Mouse (Mus musculus): Measurements from ENCODE around the gene Krtap3-2.
"Not testable (repeated sequence)": the region's sequence is repeated elsewhere in the genome, so short reads cannot be mapped to it uniquely, and the experiment has no call there.

Gene Krtap3-2

DNA sequence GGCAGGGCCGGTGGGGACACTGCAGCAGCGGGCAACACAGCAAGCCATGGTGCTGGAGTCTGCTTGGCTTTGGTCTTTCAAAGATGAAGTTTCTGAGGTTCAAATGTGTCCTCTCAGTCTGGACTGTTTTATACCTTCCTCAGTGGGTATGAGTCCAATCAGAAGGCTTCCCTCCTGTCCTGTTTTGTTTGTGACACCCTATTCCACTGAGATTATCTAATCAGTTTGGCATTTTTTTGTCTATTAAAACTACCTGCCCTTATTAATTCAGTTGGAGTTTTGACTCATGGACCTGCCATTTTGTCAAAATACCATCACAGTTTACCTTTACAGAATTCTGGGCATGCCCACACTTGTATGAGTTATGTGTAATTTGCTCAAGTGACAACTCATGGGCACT lies at the start of gene Krtap3-2:
Gene Krtap3-2, minus strand, starts transcription at position 101 of the 400 bp plus-strand sequence.
- no peak for DNase-seq (ENCODE audit: extremely low spot score, low read depth, low spot score)

DNA sequence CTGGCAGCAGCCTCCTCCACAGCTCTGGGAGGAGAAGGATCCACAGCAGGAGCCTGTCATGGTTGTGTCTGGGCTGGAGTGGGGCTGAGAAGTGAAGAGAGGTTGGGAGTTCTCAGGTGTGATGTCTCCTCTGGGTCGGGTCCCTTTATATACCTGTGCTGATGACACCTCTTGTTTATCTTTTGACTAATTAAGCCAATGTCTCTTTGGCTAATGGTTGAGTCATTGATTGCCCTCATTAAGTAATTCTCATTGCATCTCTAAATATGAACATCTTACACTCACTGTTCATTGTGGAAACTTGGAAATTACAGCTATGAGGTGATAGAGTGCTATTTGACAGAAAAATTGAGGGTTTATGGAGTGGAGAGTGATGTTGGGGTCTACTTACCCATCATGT lies 46.6 kb upstream of the Krtap3-2 start, which contains the start of gene Gm11938:
Gene Gm11938, minus strand, starts transcription at position 101 of the 400 bp plus-strand sequence.
- not testable (repeated sequence) for DNase-seq (ENCODE audit: extremely low spot score, low read depth, low spot score)

DNA sequence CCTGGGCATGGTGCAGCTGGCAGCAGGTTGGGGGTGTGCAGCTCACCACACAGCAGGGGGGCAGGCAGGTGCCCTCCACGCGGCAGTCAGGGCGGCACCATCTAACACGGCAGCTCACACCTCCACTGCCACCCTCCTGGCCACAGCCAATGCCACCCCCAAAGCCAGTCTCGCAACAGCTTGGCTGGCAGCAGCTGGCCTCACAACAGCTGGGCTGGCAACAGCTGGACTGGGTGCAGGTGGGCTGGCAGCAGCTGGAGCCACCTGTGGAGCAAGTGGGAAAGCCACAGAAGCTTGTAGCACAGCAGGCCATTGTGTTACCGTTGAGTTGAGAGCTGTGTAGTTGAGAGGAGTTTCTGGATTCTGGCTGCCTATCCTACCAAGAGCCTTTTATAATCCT lies 41.1 kb upstream of the Krtap3-2 start, which contains the start of gene Krtap9-3:
Gene Krtap9-3, minus strand, starts transcription at position 364 of the 400 bp plus-strand sequence.
- DNase-seq (ENCODE audit: extremely low spot score, low read depth, low spot score), result not testable (repeated sequence)

DNA sequence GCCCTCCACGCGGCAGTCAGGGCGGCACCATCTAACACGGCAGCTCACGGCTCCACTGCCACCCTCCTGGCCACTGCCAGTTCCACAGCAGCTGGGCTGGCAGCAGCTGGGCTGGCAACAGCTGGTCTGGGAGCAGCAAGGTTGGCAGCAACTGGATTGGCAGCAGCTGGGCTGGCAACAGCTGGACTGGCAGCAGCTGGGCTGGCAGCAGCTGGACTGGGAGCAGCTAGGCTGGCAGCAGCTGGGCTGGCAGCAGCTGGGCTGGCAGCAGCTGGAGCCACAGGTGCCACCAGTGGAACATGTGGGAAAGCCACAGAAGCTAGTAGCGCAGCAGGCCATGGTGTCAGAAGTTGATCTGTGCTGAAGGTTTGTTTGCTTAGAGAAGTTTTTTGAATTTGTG lies 34.3 kb upstream of the Krtap3-2 start, which contains the start of gene Krtap1-3:
Gene Krtap1-3, minus strand, starts transcription at position 359 of the 400 bp plus-strand sequence.
- no peak for DNase-seq (ENCODE audit: extremely low spot score, low read depth, low spot score)

DNA sequence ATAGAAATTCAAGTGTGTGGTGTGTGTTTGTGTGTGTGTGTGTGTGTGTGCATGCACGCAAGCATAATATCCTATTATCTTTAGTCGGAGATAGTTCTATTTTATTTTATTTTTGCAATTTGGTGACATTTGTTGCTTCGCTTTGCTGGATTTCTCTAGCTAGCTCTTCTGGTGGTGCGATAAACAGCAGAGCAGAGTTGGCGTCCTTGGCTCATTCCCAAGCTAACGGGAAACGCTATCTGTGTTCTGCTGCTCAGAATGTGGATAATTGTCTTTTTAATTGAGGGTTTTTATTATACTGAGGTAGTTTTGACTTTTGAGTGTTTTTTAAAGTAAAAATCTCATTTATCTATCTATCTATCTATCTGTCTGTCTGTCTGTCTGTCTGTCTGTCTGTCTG lies 28.4 kb upstream of the Krtap3-2 start:
- no peak for DNase-seq (ENCODE audit: extremely low spot score, low read depth, low spot score)

DNA sequence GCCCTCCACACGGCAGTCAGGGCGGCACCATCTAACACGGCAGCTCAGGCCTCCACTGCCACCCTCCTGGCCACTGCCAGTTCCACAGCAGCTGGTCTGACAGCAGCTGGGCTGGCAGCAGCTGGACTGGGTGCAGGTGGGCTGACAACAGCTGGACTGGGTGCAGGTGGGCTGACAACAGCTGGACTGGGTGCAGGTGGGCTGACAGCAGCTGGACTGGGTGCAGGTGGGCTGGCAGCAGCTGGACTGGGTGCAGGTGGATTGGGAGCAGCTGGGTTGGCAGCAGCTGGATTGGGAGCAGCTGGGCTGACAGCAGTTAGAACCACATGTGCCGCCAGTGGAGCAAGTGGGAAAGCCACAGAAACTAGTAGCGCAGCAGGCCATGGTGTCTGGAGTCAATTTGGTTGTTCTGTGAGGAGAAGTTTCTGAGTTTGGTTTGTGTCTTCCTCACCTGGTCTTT lies 26.6 kb upstream of the Krtap3-2 start, which contains the start of gene Krtap1-4:
Gene Krtap1-4, minus strand, starts transcription at position 410 of the 460 bp plus-strand sequence.
- no peak for DNase-seq (ENCODE audit: extremely low spot score, low read depth, low spot score)

DNA sequence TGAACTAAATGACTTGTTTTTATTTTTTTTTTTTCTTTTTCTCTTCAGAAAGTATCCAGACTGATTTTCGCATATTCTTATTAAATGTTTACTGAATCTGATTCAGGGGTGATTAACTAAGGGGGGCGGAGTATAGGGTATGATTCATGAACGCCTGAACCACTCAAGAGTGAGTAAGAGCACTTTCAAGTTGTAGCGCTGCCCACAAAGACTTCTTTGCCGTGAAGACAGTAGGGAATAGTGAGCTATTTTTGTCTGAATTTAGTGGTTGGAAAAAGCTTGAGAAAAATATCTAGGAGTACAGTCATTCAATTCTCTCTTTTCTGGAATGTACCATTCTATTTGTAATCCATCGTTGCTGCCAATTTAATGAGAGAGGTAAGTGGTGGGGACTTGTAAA lies 24.9 kb upstream of the Krtap3-2 start:
- DNase-seq (ENCODE audit: extremely low spot score, low read depth, low spot score), result no peak

DNA sequence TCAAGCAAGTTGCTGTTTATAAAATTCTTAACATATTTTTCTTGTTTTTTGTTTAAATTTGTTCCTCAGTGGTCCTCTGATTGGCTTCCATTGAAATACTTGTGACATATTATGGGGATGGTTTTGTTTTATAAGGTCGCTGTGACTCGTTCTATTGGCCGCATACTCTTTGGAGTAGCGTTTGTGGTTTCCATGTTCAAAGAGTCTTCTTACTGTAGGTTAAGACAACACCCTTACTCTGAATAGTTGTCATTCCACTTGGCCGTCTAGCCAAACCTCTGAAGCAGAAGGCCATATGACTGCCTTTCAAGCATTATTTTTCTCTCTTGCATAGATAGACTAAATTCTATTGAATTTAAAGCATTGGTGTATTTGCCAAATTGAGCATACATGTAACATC lies 24.4 kb upstream of the Krtap3-2 start:
- no peak for DNase-seq (ENCODE audit: extremely low spot score, low read depth, low spot score)

DNA sequence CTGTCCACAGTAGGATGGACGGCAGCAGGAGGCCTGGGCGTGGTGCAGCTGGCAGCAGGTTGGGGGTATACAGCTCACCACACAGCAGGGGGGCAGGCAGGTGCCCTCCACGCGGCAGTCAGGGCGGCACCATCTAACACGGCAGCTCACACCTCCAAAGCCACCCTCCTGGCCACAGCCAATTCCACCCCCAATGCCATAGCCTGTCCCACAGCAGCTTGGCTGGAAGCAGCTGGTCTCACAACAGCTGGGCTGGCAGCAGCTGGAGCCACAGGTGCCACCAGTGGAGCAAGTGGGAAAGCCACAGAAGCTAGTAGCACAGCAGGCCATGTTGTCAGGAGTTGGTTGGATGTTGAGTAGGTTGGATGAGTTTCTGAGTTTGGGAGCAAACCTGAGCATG lies 24.0 kb upstream of the Krtap3-2 start, which contains the start of gene Krtap1-5:
Gene Krtap1-5, minus strand, starts transcription at position 381 of the 400 bp plus-strand sequence.
- no peak for DNase-seq (ENCODE audit: extremely low spot score, low read depth, low spot score)

DNA sequence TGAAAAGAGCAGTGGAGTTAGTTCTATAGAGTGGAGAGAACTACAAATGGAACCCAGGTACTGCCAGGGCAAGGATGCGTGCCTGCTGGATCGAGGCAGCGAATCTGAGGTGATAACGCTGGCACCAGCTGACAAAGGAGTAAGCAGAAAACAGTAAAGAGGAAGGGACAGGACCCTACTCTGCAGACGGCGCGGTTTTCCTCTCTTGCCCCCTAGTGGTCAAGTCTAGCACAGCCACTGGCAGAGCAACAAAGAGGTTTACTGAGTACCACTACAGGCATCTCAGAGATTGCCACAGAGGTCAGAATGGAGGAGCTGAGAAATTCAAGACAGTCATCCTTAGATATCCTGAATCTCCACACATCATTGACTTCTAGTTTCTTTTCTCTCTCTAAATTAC lies 17.5 kb upstream of the Krtap3-2 start:
- DNase-seq (ENCODE audit: extremely low spot score, low read depth, low spot score), result peak; percentile 41

DNA sequence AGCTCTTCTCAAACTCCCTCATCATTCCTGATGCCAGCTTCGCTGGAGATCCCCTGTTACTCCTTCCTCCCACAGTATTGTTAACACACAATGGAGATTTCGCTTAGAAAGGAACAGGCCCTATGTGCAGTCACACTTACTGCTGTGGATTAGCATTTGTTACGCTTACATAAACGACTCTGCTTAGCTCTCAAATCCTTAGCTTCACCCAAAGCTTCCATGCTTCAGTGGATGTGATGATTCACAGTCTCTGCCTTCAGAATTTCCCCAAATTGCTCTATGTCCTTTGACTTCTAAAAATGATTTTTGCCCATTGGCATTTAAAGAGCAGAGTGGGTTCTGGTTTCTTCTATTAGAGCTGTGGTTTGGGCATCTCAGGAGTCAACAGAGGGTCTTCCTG lies 16.5 kb upstream of the Krtap3-2 start:
- DNase-seq (ENCODE audit: extremely low spot score, low read depth, low spot score), result no peak

DNA sequence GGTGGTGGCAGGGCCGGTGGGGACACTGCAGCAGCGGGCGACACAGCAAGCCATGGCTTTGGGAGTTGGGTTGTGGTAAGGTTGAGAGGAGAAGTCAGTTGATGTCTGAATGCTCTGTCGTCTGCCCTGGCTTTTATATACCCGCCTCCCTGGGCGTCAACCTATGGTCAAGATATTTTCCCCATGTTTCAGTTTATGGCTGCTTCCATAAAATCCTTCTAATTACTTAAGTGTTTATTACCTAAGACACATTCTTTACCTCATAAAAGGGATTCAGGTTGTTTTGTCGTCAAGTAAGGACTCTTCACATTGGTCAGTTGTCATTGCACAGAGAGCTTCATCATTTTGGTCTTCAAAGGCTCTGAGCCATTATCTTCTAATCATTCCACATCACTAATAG lies 9.9 kb upstream of the Krtap3-2 start, which contains the start of gene Krtap3-1:
Gene Krtap3-1, minus strand, starts transcription at position 101 of the 400 bp plus-strand sequence.
- no peak for DNase-seq (ENCODE audit: extremely low spot score, low read depth, low spot score)

DNA sequence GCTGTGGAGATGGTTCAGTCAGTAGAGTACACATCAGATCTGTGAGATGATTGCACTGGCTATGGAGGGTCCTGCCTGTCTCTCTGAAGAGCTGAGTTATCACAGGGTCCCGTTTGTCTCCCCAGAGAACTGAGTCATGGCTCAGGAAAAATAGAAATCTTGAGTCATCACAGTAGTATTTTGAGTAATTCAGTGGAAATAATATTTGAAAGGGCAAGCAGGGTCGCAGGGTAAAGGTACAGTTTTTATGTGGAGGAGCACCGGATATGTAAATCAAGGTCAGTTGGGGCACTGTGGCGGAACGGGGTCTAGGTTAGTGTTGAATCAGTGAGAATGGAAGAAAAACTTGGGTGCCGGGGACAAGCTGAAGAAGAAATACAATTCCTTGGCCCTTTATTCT lies 5.9 kb upstream of the Krtap3-2 start:
- DNase-seq (ENCODE audit: extremely low spot score, low read depth, low spot score), result no peak

DNA sequence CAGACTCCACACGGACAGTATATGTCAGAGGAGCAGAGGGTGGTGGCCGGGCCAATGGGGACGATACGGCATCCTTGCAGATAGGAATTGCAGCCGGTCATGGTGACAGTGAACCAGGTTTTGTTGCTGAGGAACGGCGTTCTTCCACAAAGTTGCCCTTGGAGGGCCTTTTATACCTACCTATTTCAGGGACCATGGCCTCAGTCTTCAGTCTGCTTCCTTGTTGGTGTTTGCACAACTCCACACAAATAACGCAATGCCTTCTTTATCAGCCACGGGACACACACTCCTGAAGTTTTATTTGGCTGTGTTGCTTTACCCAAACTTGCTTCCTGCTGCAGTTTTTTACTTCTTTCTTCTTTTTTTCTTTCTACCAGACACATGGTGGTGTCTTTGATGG lies 2.7 kb upstream of the Krtap3-2 start, which contains the start of gene Gm11939:
Gene Gm11939, minus strand, starts transcription at position 101 of the 400 bp plus-strand sequence.
- DNase-seq (ENCODE audit: extremely low spot score, low read depth, low spot score), result no peak

DNA sequence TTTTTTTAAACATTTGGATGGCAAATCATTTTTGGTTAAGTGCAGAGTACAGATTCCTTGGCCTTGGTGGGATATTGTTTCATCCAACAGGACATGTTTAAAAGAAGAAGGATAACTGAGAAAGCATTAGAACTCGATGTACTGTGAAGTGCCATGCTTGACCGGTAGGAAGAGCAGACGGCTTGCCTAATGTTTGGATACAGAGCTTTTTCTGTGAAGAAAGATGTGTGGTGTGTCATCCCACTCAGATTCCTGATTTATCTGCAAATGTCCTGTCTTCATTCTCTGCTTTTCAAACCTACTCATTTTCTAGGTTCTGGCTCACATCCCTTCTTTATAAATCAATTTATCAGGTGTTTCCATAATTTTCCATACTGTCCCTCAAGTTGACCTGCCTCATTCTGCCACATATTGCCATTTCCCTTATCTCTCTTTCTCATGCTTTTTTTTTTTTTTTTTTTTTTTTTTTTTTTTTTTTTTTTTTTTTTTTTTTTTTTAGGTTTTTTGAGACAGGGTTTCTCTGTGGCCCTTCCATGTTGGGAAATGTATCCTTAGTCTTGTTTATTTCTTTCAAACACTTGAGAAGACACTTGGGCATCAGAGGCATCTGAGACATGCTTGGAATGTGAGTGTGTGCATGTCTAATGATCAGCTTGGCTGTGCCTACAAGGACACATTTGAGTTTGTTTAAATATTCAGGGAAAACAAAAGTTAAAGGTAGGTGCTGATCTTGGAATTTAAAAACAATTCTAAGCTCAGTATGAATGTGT lies 1.5 kb upstream of the Krtap3-2 start:
- no peak for DNase-seq (ENCODE audit: extremely low spot score, low read depth, low spot score)

DNA sequence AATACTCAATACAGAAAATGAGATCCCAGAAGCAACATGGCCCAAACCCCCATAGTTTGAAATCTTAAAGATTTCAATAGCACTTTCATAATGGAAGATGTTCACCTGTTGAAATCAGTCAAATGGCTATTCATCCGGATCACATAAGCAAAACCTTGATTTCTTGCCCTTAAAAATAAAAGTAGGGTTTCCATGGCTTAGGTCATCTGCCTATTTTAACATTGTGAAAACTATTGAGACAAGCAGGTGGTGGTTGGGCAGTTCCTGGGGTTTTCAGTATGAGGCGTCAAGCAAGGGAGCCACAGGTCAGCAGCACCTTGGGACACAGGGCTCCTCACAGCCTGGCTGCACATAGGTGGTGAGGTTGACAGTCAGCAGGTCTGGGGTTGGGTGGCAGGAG lies 458 bp downstream of the Krtap3-2 start:
- no peak for DNase-seq (ENCODE audit: extremely low spot score, low read depth, low spot score)

DNA sequence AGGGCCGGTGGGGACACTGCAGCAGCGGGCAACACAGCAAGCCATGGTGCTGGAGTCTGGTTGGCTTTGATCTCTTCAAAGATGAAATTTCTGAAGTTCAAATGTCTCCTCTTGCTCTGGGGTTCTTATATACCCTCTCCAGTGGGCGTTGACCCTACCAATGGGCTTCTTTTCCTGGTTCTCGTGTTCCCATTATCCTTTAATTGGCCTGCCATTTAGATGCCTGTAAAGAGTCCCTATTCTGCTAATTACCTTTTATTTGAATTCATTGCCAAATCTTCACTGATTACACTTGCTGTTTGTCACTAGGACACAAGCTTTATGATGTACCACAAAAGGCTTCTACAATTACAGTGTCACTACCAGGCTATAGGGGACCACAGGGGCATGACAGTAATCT lies 5.9 kb downstream of the Krtap3-2 start, which contains the start of gene Krtap3-3:
Gene Krtap3-3, minus strand, starts transcription at position 101 of the 400 bp plus-strand sequence.
- DNase-seq (ENCODE audit: extremely low spot score, low read depth, low spot score), result no peak

DNA sequence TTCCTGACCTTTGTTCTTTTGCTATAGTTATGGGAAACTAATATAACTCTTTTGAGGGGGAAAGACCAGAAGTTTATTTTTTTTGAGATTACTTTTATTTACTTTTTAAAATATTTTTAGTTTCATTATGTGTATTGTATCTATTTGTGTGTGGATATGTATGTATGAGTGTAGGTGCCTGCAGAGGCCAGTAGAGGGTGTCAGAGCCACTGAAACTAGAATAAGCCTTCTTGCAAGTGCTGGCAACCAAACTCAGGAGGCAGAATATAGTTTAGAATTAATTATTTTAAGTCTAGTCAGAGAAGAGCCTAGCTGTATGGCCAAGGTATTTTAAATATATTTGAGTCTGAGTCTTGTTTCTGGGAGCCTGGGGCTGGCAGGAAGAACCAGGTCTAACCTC lies 8.8 kb downstream of the Krtap3-2 start:
- DNase-seq (ENCODE audit: extremely low spot score, low read depth, low spot score), result no peak

DNA sequence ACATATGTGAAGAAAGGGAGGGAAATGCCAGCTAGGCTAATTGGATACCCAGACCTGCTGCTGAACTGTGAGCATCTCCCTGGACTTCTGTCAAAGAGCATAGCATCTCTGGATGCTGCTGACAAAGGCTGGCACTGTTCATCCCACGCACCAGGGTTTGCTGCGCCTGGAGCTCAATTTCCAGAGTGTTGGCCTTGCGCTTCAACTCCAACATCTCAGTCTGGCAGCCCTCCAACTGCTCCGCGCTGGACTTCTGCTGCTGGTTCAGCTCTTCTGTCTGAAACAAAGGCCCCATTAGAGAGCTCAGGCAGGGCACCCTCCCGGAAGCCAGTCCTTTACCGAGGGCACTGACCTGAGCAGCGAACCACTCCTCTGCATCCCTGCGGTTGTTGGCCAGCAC lies 16.9 kb downstream of the Krtap3-2 start:
- no peak for DNase-seq (ENCODE audit: extremely low spot score, low read depth, low spot score)

DNA sequence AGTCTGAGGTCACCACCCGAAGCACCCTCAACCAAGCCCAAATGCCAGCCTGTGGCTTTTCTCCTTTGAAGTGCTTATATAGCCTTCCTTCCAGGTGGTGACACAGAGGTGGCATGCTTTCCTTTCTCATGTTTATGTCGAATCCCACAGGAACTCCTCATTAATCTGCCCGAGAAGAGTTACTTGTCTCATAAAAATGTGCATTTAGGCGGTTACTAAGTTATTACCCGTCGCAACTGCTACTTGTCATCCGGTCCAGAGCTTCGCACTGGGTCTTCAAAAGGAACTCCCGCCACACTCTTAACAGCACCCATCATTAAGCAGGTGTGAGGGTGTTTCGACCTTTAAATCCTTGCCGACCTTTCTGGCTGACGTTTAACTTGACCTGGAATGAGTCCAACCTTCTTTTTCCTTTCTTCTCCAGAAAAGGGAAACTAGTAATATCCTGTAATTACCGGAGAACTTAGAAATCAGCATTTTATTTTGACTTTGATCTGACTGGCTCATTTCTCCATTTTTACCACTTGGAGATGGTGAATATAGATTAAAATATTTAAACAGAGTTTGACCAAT lies 35.3 kb downstream of the Krtap3-2 start, which contains the start of gene Krt39:
Gene Krt39, minus strand, starts transcription at position 51 of the 573 bp plus-strand sequence.
- peak; percentile 20 for DNase-seq (ENCODE audit: extremely low spot score, low read depth, low spot score)

DNA sequence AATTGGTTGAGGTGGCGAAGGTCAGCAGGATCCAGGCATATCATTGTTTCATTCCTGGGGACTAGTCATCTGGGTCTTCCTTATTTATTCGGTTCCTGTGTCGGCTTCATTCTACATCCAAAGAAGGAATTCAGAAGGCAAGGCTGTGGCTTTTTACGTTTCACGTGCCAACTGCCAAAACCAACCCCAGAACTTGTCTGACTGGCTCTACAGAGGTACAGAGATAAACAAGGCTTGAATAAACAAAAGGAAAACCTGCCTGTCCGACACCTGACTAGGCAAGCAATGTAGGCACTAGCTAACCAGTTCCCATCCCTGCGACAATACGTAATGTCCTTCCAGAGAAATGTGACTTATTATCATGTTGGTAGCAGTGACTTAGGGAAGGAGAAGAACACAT lies 42.6 kb downstream of the Krtap3-2 start:
- DNase-seq (ENCODE audit: extremely low spot score, low read depth, low spot score), result no peak

Measured in hindlimb bud, embryonic 11.5 days (tissue).